Comparison of ENCODE assay signal across 17 mouse cellular contexts in genomic region chr11:87729593-87730185, GRCm38 (mm10). TPM values are rescaled to one million over a fixed set of nuclear protein-coding genes. Genes with fewer than 3 reads are reported as not detected.
DNase-seq lines count a peak whose midpoint lies in the region; ATAC-seq and TF ChIP-seq lines count a peak whose summit lies in the region.
"Had no signal": no experiment of that assay in that cellular context is flagged by ENCODE, and none has a peak within 500 bp of the region (broad histone marks: within the 10 kb centered on the region; RNA-seq: fewer than 3 reads in every experiment).

No protein-coding gene starts in this region.

- H3K9me3 ChIP-seq in heart, embryonic 11.5 days (replicated peaks; ENCODE audit: control insufficient read depth, low read length), result no peaks in the 10 kb centered on the region
- H3K9me3 ChIP-seq in liver, embryonic 14.5 days (ENCODE audit: control insufficient read depth, low read length), result no peaks in the 10 kb centered on the region
- H3K9me3 ChIP-seq in hindbrain, postnatal 0 days (ENCODE audit: low read length), result no peaks in the 10 kb centered on the region
- H3K9me3 ChIP-seq: hindbrain, embryonic 12.5 days had no signal

- H3K4me2 ChIP-seq in heart, embryonic 11.5 days, result peak overlapping the region; percentile 49
- peak overlapping the region; percentile 60 for H3K4me2 ChIP-seq in liver, embryonic 14.5 days (ENCODE audit: low read depth)
- no peak overlapping the region for H3K4me2 ChIP-seq in hindbrain, postnatal 0 days (ENCODE audit: low read depth, low read length)
- H3K4me2 ChIP-seq: hindbrain, embryonic 12.5 days had no signal

- H3K27me3 ChIP-seq in heart, embryonic 11.5 days (ENCODE audit: control insufficient read depth, insufficient read depth, low read length), result no peaks in the 10 kb centered on the region
- H3K27me3 ChIP-seq in liver, embryonic 14.5 days (ENCODE audit: control insufficient read depth, insufficient read depth, low read length), result no peaks in the 10 kb centered on the region
- no peaks in the 10 kb centered on the region for H3K27me3 ChIP-seq in hindbrain, postnatal 0 days (ENCODE audit: insufficient read depth, low read length)

- H3K27ac ChIP-seq in heart, embryonic 11.5 days (ENCODE audit: low read depth, low read length), result peak overlapping the region; percentile 92
- peak overlapping the region; percentile 90 for H3K27ac ChIP-seq in liver, embryonic 14.5 days
- no peak overlapping the region for H3K27ac ChIP-seq in hindbrain, postnatal 0 days
- H3K27ac ChIP-seq: hindbrain, embryonic 12.5 days had no signal

- peak; percentile 91 for TF ChIP-seq EP300 in liver, embryonic 14.5 days (IDR thresholded peaks at IDR 0.05; ENCODE audit: low read depth)

- H3K36me3 ChIP-seq in heart, embryonic 11.5 days (ENCODE audit: control insufficient read depth, insufficient read depth, low read length), result no peaks in the 10 kb centered on the region
- peaks cover 10% of the 10 kb centered on the region for H3K36me3 ChIP-seq in liver, embryonic 14.5 days (replicated peaks; ENCODE audit: control insufficient read depth, insufficient read depth, low read depth)
- no peaks in the 10 kb centered on the region for H3K36me3 ChIP-seq in hindbrain, postnatal 0 days (ENCODE audit: insufficient read depth, low read length)
- H3K36me3 ChIP-seq: hindbrain, embryonic 12.5 days had no signal

- H3K4me1 ChIP-seq in heart, embryonic 11.5 days (ENCODE audit: control insufficient read depth, insufficient read depth, low read length), result peaks cover 26% of the 10 kb centered on the region
- H3K4me1 ChIP-seq in liver, embryonic 14.5 days (replicated peaks; ENCODE audit: control insufficient read depth in 2 of 2, insufficient read depth in 2 of 2, low read length in 1 of 2), result peaks cover 66 to 79% of the 10 kb centered on the region in 2 experiments
- no peaks in the 10 kb centered on the region for H3K4me1 ChIP-seq in hindbrain, postnatal 0 days (ENCODE audit: insufficient read depth, low read length)

- peak; percentile 41 for ATAC-seq in heart, embryonic 11.5 days (replicated peaks; ENCODE audit: insufficient number of reproducible peaks, low FRiP score, low TSS enrichment)
- peak; percentile 47 for ATAC-seq in liver, embryonic 14.5 days (ENCODE audit: insufficient read depth)
- no peak for ATAC-seq in hindbrain, postnatal 0 days
- ATAC-seq: forebrain, postnatal 0 days; intestine, embryonic 16.5 days had no signal

- intact Hi-C loops in heart, postnatal 10 days (cut with DNase I), result no loop called here
- intact Hi-C loops in gastrocnemius, postnatal 36 days (cut with DNase I), result no loop called here

- WGBS in heart, embryonic 11.5 days (ENCODE audit: insufficient replicate concordance), result 62% methylated on average over 13 of the region's 13 CpGs
- WGBS in liver, embryonic 14.5 days (ENCODE audit: insufficient replicate concordance), result 23% methylated on average over 13 of the region's 13 CpGs
- WGBS in hindbrain, postnatal 0 days, result 89% methylated on average over 13 of the region's 13 CpGs

- H3K4me3 ChIP-seq in heart, embryonic 11.5 days (ENCODE audit: low read depth, low read length), result no peak overlapping the region
- H3K4me3 ChIP-seq in liver, embryonic 14.5 days (ENCODE audit: insufficient read depth in 1 of 2, low read depth in 2 of 2, low read length in 2 of 2), result peak overlapping the region; percentile 23 to 38
- H3K4me3 ChIP-seq in hindbrain, postnatal 0 days (ENCODE audit: low read length), result no peak overlapping the region
- H3K4me3 ChIP-seq: hindbrain, embryonic 12.5 days had no signal

- no peak for TF ChIP-seq CTCF in liver, embryonic 14.5 days (IDR thresholded peaks at IDR 0.05; ENCODE audit: low read depth)
- no peak for TF ChIP-seq CTCF in hindbrain, postnatal 0 days (IDR thresholded peaks at IDR 0.05; ENCODE audit: low read depth)

- peak overlapping the region; percentile 44; the same call in 1 of the 2 replicates for H3K9ac ChIP-seq in heart, embryonic 11.5 days (ENCODE audit: low read depth, low read length)
- peak overlapping the region; percentile 76 for H3K9ac ChIP-seq in liver, embryonic 14.5 days (replicated peaks)
- H3K9ac ChIP-seq in hindbrain, postnatal 0 days (replicated peaks; ENCODE audit: low read length), result no peak overlapping the region
- H3K9ac ChIP-seq: forebrain, postnatal 0 days; hindbrain, embryonic 12.5 days had no signal

- no peak for DNase-seq in heart, postnatal 10 days
- peak; percentile 18 for DNase-seq in thymus, postnatal 4 days
- no peak for DNase-seq in thymus, postnatal 25 days
- peak; percentile 71 to 78 (median 76) for DNase-seq in liver, embryonic 14.5 days (ENCODE audit: low read depth in 3 of 3, low spot score in 3 of 3)
- DNase-seq in MN1 (ENCODE audit: low spot score), result no peak
- no peak for DNase-seq in gastrocnemius, postnatal 36 days
- no peak for DNase-seq in hindbrain, postnatal 0 days (ENCODE audit: low spot score)
- DNase-seq: forebrain, postnatal 0 days; gastrocnemius, postnatal 10 days; kidney, postnatal 14 days; lung, postnatal 14 days; midbrain, embryonic 14.5 days; right cerebral cortex, postnatal 14 days; thymus, adult 2 months had no signal

RNA-seq across cellular contexts. Expression of gene Supt4a, which starts 7.7 kb away (rescaled TPM):
- polyA plus RNA-seq in heart, embryonic 11.5 days (2014; fragmentation: Nextera tagmentation; extraction: Ambion mirVana), result 114 and 120 TPM in 2 replicates
- total RNA-seq in heart, postnatal 10 days (2021), result 10 to 100 TPM; 50.5 to 56.9 TPM
- polyA plus RNA-seq in liver, embryonic 14.5 days (2012; rRNA removed), result 111 TPM in 2 replicates
- 211 and 214 TPM in 2 replicates for polyA plus RNA-seq in liver, embryonic 14.5 days (2014; fragmentation: Nextera tagmentation; extraction: Ambion mirVana)
- 10 to 100 TPM; 26.8 to 37.6 TPM for total RNA-seq in gastrocnemius, postnatal 36 days (2021)
- total RNA-seq in hindbrain, postnatal 0 days (2014; rRNA removed), result 60.7 and 63.5 TPM in 2 replicates
- 125 and 135 TPM in 2 replicates for polyA plus RNA-seq in hindbrain, postnatal 0 days (2015; fragmentation: Nextera tagmentation; extraction: Ambion mirVana)

RNA-seq across cellular contexts. Expression of gene Tspoap1, which starts 30.7 kb away (rescaled TPM):
- 0.72 and 1.2 TPM in 2 replicates for polyA plus RNA-seq in heart, embryonic 11.5 days (2014; fragmentation: Nextera tagmentation; extraction: Ambion mirVana)
- total RNA-seq in heart, postnatal 10 days (2021), result under 1 TPM; 0.15 to 0.31 TPM
- 5.4 and 5.5 TPM in 2 replicates for polyA plus RNA-seq in liver, embryonic 14.5 days (2012; rRNA removed)
- polyA plus RNA-seq in liver, embryonic 14.5 days (2014; fragmentation: Nextera tagmentation; extraction: Ambion mirVana), result 1.1 and 2.4 TPM in 2 replicates
- total RNA-seq in gastrocnemius, postnatal 36 days (2021), result under 1 TPM in 1 of 2 experiments, not detected in 1; 0.13 TPM
- total RNA-seq in hindbrain, postnatal 0 days (2014; rRNA removed), result 103 and 137 TPM in 2 replicates
- polyA plus RNA-seq in hindbrain, postnatal 0 days (2015; fragmentation: Nextera tagmentation; extraction: Ambion mirVana), result 33.2 and 35.6 TPM in 2 replicates

Comparison
In these comparisons a context has a peak if more than half of its experiments do, and no peak if none do; other contexts are left out.
1. DNase-seq: peak in thymus, postnatal 4 days (single experiment) and liver, embryonic 14.5 days (3 of 3); none in heart, postnatal 10 days (0 of 2), thymus, postnatal 25 days (single experiment), MN1 (single experiment), gastrocnemius, postnatal 36 days (0 of 2) and hindbrain, postnatal 0 days (single experiment).
2. H3K4me3 ChIP-seq: peak in liver, embryonic 14.5 days (2 of 2); none in heart, embryonic 11.5 days (single experiment) and hindbrain, postnatal 0 days (single experiment).
3. RNA of gene Tspoap1, which starts 30.7 kb away (total RNA-seq): 103 to 137 TPM in hindbrain, postnatal 0 days; 0.15 to 0.31 TPM in heart, postnatal 10 days and 0.13 TPM in gastrocnemius, postnatal 36 days; every median in the first group is over 10 times any median in the second.